Mouse (Mus musculus): Measurements from ENCODE around the gene Plekhh2. TPM values are rescaled to one million over a fixed set of nuclear protein-coding genes. Genes with fewer than 3 reads are reported as not detected.

Gene Plekhh2
- polyA plus RNA-seq, 1 experiment from 2014 or later: 0.31 TPM

DNA sequence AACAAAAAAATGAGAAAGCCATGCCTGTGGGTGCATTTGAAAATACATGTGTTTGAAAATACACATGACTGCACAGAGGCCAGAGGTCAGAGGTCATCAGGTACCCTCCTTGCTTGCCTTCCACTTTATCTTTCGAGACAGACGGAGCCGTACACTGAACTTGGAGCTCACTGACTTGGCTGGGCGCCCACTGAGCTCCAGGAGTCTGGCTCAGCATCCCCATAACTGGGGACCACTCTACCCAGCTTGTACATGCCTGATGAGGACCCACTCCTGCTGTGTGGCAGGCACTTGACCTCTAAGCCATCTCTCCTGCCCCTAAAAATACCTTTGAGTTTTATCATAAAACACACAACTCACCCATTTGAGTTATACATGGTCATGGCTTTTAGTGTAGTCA, 2.5 kb upstream of the Plekhh2 start:
- no peaks in the 10 kb centered on the region for H3K36me3 ChIP-seq (replicated peaks; ENCODE audit: insufficient read depth, low read length)

DNA sequence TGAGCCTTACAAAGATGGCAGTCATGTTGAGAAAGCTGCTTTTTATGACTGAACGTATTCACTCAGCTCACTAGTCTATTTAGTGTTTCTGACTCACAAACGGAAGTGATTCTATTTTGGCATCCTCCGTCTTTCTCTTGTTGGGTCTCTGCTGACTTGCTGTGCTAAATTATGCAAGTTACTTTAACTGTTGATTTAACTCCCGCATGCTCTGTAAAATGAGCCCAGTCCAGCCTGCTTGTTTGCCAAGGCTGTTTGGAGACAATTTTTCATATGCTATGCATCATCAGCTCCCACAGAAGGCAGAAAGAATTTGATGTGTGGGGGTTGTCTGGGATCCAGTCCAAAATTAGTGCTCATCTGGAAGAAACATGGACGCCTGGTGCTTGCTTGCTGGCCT, 1.3 kb upstream of the Plekhh2 start:
- H3K27me3 ChIP-seq (ENCODE audit: insufficient read depth, low read length): peaks cover 19% of the 10 kb centered on the region
- no peak overlapping the region for H3K9ac ChIP-seq (replicated peaks)
- no peaks in the 10 kb centered on the region for H3K9me3 ChIP-seq (ENCODE audit: low read length)
- no peak for TF ChIP-seq EP300 (IDR thresholded peaks at IDR 0.05; ENCODE audit: low read depth)
- TF ChIP-seq CTCF (IDR thresholded peaks at IDR 0.05; ENCODE audit: low read depth): no peak
- 0 out of 2 replicates have a peak, but pooled peaks cover 2% of the 10 kb centered on the region for H3K4me1 ChIP-seq (ENCODE audit: insufficient read depth)
- DNase-seq (no peak), ATAC-seq (no peak)
- H3K36me3 ChIP-seq (replicated peaks; ENCODE audit: insufficient read depth, low read length): no peaks in the 10 kb centered on the region
- no peak overlapping the region for H3K27ac ChIP-seq (ENCODE audit: low read depth)
- H3K4me3 ChIP-seq (ENCODE audit: low read depth, low read length): no peak overlapping the region
- H3K4me2 ChIP-seq (ENCODE audit: low read depth, low read length): no peak overlapping the region
- WGBS (ENCODE audit: insufficient replicate concordance): 59% methylated on average over 5 of the region's 5 CpGs

More for the DNA sequence above, 2.5 kb upstream of the Plekhh2 start:
- DNase-seq (no peak), ATAC-seq (no peak)
- Histone ChIP-seq H3K4me3 (ENCODE audit: low read depth, low read length) (no peak overlapping the region), H3K4me2 (ENCODE audit: low read depth, low read length) (no peak overlapping the region), H3K4me1 (ENCODE audit: insufficient read depth) (0 out of 2 replicates have a peak, but pooled peaks cover 2% of the 10 kb centered on the region), H3K27me3 (ENCODE audit: insufficient read depth, low read length) (peaks cover 19% of the 10 kb centered on the region), H3K9ac (replicated peaks) (no peak overlapping the region), H3K9me3 (ENCODE audit: low read length) (no peaks in the 10 kb centered on the region), H3K27ac (ENCODE audit: low read depth) (no peak overlapping the region)
- 45% methylated on average over 4 of the region's 4 CpGs for WGBS (ENCODE audit: insufficient replicate concordance)
- TF ChIP-seq CTCF (IDR thresholded peaks at IDR 0.05; ENCODE audit: low read depth) (no peak), EP300 (IDR thresholded peaks at IDR 0.05; ENCODE audit: low read depth) (no peak)

- TF ChIP-seq EP300 (IDR thresholded peaks at IDR 0.05; ENCODE audit: low read depth) (no peak), CTCF (IDR thresholded peaks at IDR 0.05; ENCODE audit: low read depth) (no peak)
- H3K9ac ChIP-seq (replicated peaks): no peak overlapping the region
- peak overlapping the region; percentile 82 for H3K4me2 ChIP-seq (ENCODE audit: low read depth, low read length)
- WGBS (ENCODE audit: insufficient replicate concordance): 42% methylated on average over 11 of the region's 11 CpGs
- no peak overlapping the region for H3K27ac ChIP-seq (ENCODE audit: low read depth)
- H3K9me3 ChIP-seq (ENCODE audit: low read length): no peaks in the 10 kb centered on the region
- 0 out of 2 replicates have a peak, but pooled peaks cover 2% of the 10 kb centered on the region for H3K4me1 ChIP-seq (ENCODE audit: insufficient read depth)
- H3K36me3 ChIP-seq (replicated peaks; ENCODE audit: insufficient read depth, low read length): no peaks in the 10 kb centered on the region
- peak overlapping the region; percentile 51 for H3K4me3 ChIP-seq (ENCODE audit: low read depth, low read length)
- DNase-seq (no peak), ATAC-seq (peak; percentile 7; the same call in 1 of the 2 replicates)
- peaks cover 19% of the 10 kb centered on the region for H3K27me3 ChIP-seq (ENCODE audit: insufficient read depth, low read length)
Measured at GRCm38 (mm10) chr17:84510961-84511639, 595 bp upstream of the Plekhh2 start.

DNA sequence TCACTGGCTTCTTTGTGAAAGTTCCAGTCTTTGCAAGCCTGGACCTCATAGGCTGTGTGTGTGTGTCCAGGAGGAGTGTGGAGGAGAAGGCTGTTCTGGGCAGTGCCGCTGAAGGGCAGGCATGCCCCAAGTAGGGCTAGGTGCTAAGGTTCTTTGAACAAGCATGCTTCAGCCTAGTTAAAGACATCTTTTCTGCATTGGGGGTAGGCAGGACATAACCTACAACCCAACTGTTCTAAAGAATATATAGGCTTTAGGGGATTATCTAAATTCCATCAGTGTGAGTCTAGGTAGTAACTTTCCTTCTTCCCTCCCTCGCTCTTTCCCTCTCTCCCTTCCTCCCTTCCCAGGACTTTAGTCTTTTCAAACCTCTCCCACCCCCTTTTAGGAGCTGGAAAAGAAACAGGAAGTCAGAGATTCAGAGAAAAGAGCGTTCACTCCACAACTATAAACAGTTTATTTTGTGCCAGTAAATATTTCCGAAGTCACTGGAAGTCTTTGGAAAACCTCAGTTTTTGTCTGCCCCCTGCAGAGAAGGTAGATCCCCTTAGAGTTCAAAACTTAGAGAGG, 906 bp downstream of the Plekhh2 start:
- no peaks in the 10 kb centered on the region for H3K9me3 ChIP-seq (ENCODE audit: low read length)
- H3K4me3 ChIP-seq (ENCODE audit: low read depth, low read length): peak overlapping the region; percentile 51
- no peak overlapping the region for H3K27ac ChIP-seq (ENCODE audit: low read depth)
- DNase-seq (no peak), ATAC-seq (0 out of 2 replicates have a peak, but pooled peaks have one; percentile 25)
- peak overlapping the region; percentile 58 for H3K9ac ChIP-seq (replicated peaks)
- H3K36me3 ChIP-seq (replicated peaks; ENCODE audit: insufficient read depth, low read length): no peaks in the 10 kb centered on the region
- H3K4me1 ChIP-seq (ENCODE audit: insufficient read depth): 0 out of 2 replicates have a peak, but pooled peaks cover 2% of the 10 kb centered on the region
- 15% methylated on average over 4 of the region's 4 CpGs for WGBS (ENCODE audit: insufficient replicate concordance)
- peaks cover 19% of the 10 kb centered on the region for H3K27me3 ChIP-seq (ENCODE audit: insufficient read depth, low read length)
- TF ChIP-seq EP300 (IDR thresholded peaks at IDR 0.05; ENCODE audit: low read depth): no peak
- no peak for TF ChIP-seq CTCF (IDR thresholded peaks at IDR 0.05; ENCODE audit: low read depth)
- H3K4me2 ChIP-seq (ENCODE audit: low read depth, low read length): peak overlapping the region; percentile 82

DNA sequence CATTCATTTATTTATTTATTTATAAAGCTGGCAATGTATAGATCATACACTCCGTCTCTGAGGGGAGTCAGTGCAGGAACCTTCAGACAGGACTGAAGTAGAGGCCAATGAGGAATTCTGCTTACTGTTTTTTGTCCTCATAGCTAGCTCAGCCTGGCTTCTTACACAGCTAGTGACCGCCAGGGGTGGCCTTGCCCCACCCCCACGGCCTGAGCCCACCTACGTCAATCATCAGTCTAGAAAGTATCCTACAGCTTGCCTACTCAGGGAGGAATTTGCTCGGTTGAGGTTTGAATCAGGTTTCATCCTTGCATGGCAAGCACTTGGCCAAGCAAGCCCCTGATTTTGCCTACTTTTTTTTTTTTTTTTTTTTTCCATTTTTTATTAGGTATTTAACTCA, 4.2 kb downstream of the Plekhh2 start:
- Histone ChIP-seq H3K27me3 (ENCODE audit: insufficient read depth, low read length) (peaks cover 16% of the 10 kb centered on the region), H3K4me3 (ENCODE audit: low read depth, low read length) (no peak overlapping the region), H3K36me3 (replicated peaks; ENCODE audit: insufficient read depth, low read length) (no peaks in the 10 kb centered on the region), H3K4me1 (ENCODE audit: insufficient read depth) (0 out of 2 replicates have a peak, but pooled peaks cover 2% of the 10 kb centered on the region), H3K9me3 (ENCODE audit: low read length) (no peaks in the 10 kb centered on the region), H3K9ac (replicated peaks) (no peak overlapping the region), H3K27ac (ENCODE audit: low read depth) (no peak overlapping the region), H3K4me2 (ENCODE audit: low read depth, low read length) (no peak overlapping the region)
- ATAC-seq: no peak
- no peak for TF ChIP-seq CTCF (IDR thresholded peaks at IDR 0.05; ENCODE audit: low read depth)
- TF ChIP-seq EP300 (IDR thresholded peaks at IDR 0.05; ENCODE audit: low read depth): no peak
- WGBS (ENCODE audit: insufficient replicate concordance): 82% methylated on average over 5 of the region's 5 CpGs
- no peak for DNase-seq

- Histone ChIP-seq H3K27me3 (ENCODE audit: insufficient read depth, low read length) (no peaks in the 10 kb centered on the region), H3K4me3 (ENCODE audit: low read depth, low read length) (no peak overlapping the region), H3K4me1 (ENCODE audit: insufficient read depth) (no peaks in the 10 kb centered on the region), H3K9me3 (ENCODE audit: low read length) (no peaks in the 10 kb centered on the region), H3K4me2 (ENCODE audit: low read depth, low read length) (no peak overlapping the region), H3K36me3 (replicated peaks; ENCODE audit: insufficient read depth, low read length) (no peaks in the 10 kb centered on the region), H3K9ac (replicated peaks) (no peak overlapping the region), H3K27ac (ENCODE audit: low read depth) (no peak overlapping the region)
- TF ChIP-seq CTCF (IDR thresholded peaks at IDR 0.05; ENCODE audit: low read depth) (no peak), EP300 (IDR thresholded peaks at IDR 0.05; ENCODE audit: low read depth) (no peak)
- DNase-seq (no peak), ATAC-seq (no peak)
- WGBS (ENCODE audit: insufficient replicate concordance): 67% methylated on average over 3 of the region's 3 CpGs
Measured at GRCm38 (mm10) chr17:84519346-84519745, 7.7 kb downstream of the Plekhh2 start.
